Mouse (Mus musculus): Measurements from ENCODE around the gene Otub2.

GRCm38 (mm10) chr12:103368777-103369176 lies 19.7 kb upstream of the Otub2 start:
- no peak for TF ChIP-seq EP300 (IDR thresholded peaks at IDR 0.05; ENCODE audit: insufficient read depth, low read depth, low read length)
- TF ChIP-seq CTCF (IDR thresholded peaks at IDR 0.05), result no peak

All from heart, adult 2 months (tissue).